Mouse (Mus musculus) embryonic facial prominence, embryonic 13.5 days (tissue): Measurements from ENCODE around the gene Aldh9a1. TPM values are rescaled to one million over a fixed set of nuclear protein-coding genes. Genes with fewer than 3 reads are reported as not detected.

ENCODE experiments used
- ATAC-seq: fragments of 200-750 bp; cut with Nextera tagmentation; 2 replicates; pipeline ENCODE4 v1.8.0; 2017; ENCODE audit warnings: low read depth; ENCODE audit not compliant: insufficient number of reproducible peaks, insufficient read depth, low FRiP score, low TSS enrichment
- H3K27ac ChIP-seq: fragments of 300-500 bp; sonication (generic); 2 replicates; pipeline ENCODE4 v1.5.1; 2015; ENCODE audit warnings: moderate library complexity, mild to moderate bottlenecking, inconsistent platforms
- H3K27me3 ChIP-seq: fragments of 300-500 bp; sonication (generic); 2 replicates; pipeline ENCODE4 v1.6.1; 2015; ENCODE audit warnings: mild to moderate bottlenecking, inconsistent platforms
- H3K36me3 ChIP-seq: fragments of 300-500 bp; sonication (generic); 2 replicates; pipeline ENCODE4 v1.6.1; 2015; ENCODE audit warnings: mild to moderate bottlenecking, inconsistent platforms
- H3K4me1 ChIP-seq: fragments of 300-500 bp; sonication (generic); 2 replicates; pipeline ENCODE4 v1.6.1; 2015; ENCODE audit warnings: inconsistent platforms
- H3K4me2 ChIP-seq: fragments of 300-500 bp; sonication (generic); 2 replicates; pipeline ENCODE4 v1.6.1; 2015; ENCODE audit warnings: moderate library complexity, mild to moderate bottlenecking, inconsistent platforms
- H3K4me3 ChIP-seq: fragments of 300-500 bp; sonication (generic); 2 replicates; pipeline ENCODE4 v1.5.1; 2015; ENCODE audit warnings: mild to moderate bottlenecking, inconsistent platforms
- H3K9ac ChIP-seq: fragments of 300-500 bp; sonication (generic); 2 replicates; pipeline ENCODE4 v1.6.1; 2015; ENCODE audit warnings: mild to moderate bottlenecking, inconsistent platforms
- H3K9me3 ChIP-seq: fragments of 300-500 bp; sonication (generic); 2 replicates; pipeline ENCODE4 v1.6.1; 2016; ENCODE audit warnings: inconsistent platforms
- WGBS: fragments of 180-500 bp; shearing (Covaris S2); methylation state at CpG from one replicate; pipeline ENCODE4 v1.1.7; 2015; ENCODE audit warnings: mixed read lengths; 5-methylcytosine and 5-hydroxymethylcytosine counted together
- polyA plus RNA-seq: library from polyadenylated mRNA; unstranded; fragments of >200 nt; fragmentation: Nextera tagmentation; extraction: Ambion mirVana; gene quantifications from 2 replicates; pipeline ENCODE4 v1.2.1, GENCODE M21; 2015

Aldh9a1 gene
- polyA plus RNA-seq, 1 experiment from 2014 or later, result 59.9 TPM

GRCm38 (mm10) chr1:167374003-167374784 is 24.4 kb downstream of the Aldh9a1 start:
- H3K4me3 ChIP-seq, result no peak overlapping the region
- no peak for ATAC-seq
- 0 out of 2 replicates have a peak overlapping the region, but pooled peaks have one; percentile 2 for H3K4me2 ChIP-seq
- H3K36me3 ChIP-seq, result peaks cover 9% of the 10 kb centered on the region; the same call in 1 of the 2 replicates
- no peak overlapping the region for H3K27ac ChIP-seq
- peaks cover 13% of the 10 kb centered on the region for H3K4me1 ChIP-seq
- no peaks in the 10 kb centered on the region for H3K9me3 ChIP-seq
- WGBS, result 21% methylated on average over 15 of the region's 15 CpGs
- no peaks in the 10 kb centered on the region for H3K27me3 ChIP-seq
- H3K9ac ChIP-seq, result no peak overlapping the region

GRCm38 (mm10) chr1:167374942-167375341 is 25.2 kb downstream of the Aldh9a1 start:
- Histone ChIP-seq H3K4me2 (no peak overlapping the region), H3K9me3 (no peaks in the 10 kb centered on the region), H3K4me1 (peaks cover 13% of the 10 kb centered on the region), H3K27ac (no peak overlapping the region), H3K36me3 (peaks cover 9% of the 10 kb centered on the region; the same call in 1 of the 2 replicates), H3K4me3 (no peak overlapping the region), H3K27me3 (no peaks in the 10 kb centered on the region), H3K9ac (no peak overlapping the region)
- ATAC-seq, result no peak
- 52% methylated on average over 2 of the region's 2 CpGs for WGBS

GRCm38 (mm10) chr1:167378019-167378418 is 28.2 kb downstream of the Aldh9a1 start:
- no peak overlapping the region for H3K9ac ChIP-seq
- no peak overlapping the region for H3K27ac ChIP-seq
- peaks cover 13% of the 10 kb centered on the region for H3K4me1 ChIP-seq
- H3K27me3 ChIP-seq, result no peaks in the 10 kb centered on the region
- H3K4me3 ChIP-seq, result no peak overlapping the region
- peaks cover 9% of the 10 kb centered on the region; the same call in 1 of the 2 replicates for H3K36me3 ChIP-seq
- no peaks in the 10 kb centered on the region for H3K9me3 ChIP-seq
- WGBS, result 61% methylated on average over 6 of the region's 6 CpGs
- no peak for ATAC-seq
- no peak overlapping the region for H3K4me2 ChIP-seq

GRCm38 (mm10) chr1:167379751-167380150 is 30.0 kb downstream of the Aldh9a1 start:
- peaks cover 9% of the 10 kb centered on the region; the same call in 1 of the 2 replicates for H3K36me3 ChIP-seq
- no peak overlapping the region for H3K4me3 ChIP-seq
- H3K27me3 ChIP-seq, result no peaks in the 10 kb centered on the region
- no peak overlapping the region for H3K4me2 ChIP-seq
- ATAC-seq, result no peak
- WGBS, result 68% methylated on average over 5 of the region's 5 CpGs
- H3K4me1 ChIP-seq, result peaks cover 6% of the 10 kb centered on the region
- H3K27ac ChIP-seq, result no peak overlapping the region
- H3K9ac ChIP-seq, result no peak overlapping the region
- H3K9me3 ChIP-seq, result no peaks in the 10 kb centered on the region

- no peaks in the 10 kb centered on the region for H3K27me3 ChIP-seq
- 87% methylated on average over 2 of the region's 2 CpGs for WGBS
- ATAC-seq, result no peak
- H3K4me3 ChIP-seq, result no peak overlapping the region
- no peak overlapping the region for H3K9ac ChIP-seq
- H3K9me3 ChIP-seq, result no peaks in the 10 kb centered on the region
- H3K4me2 ChIP-seq, result no peak overlapping the region
- H3K4me1 ChIP-seq, result 0 out of 2 replicates have a peak, but pooled peaks cover 4% of the 10 kb centered on the region
- H3K27ac ChIP-seq, result no peak overlapping the region
- H3K36me3 ChIP-seq, result peaks cover 9% of the 10 kb centered on the region; the same call in 1 of the 2 replicates
These were observed 30.4 kb downstream of the Aldh9a1 start for GRCm38 (mm10) chr1:167380223-167380622.

GRCm38 (mm10) chr1:167381050-167382015 is 31.5 kb downstream of the Aldh9a1 start:
- peaks cover 2% of the 10 kb centered on the region; the same call in 1 of the 2 replicates for H3K36me3 ChIP-seq
- no peak overlapping the region for H3K9ac ChIP-seq
- no peaks in the 10 kb centered on the region for H3K9me3 ChIP-seq
- no peak for ATAC-seq
- no peaks in the 10 kb centered on the region for H3K27me3 ChIP-seq
- H3K4me2 ChIP-seq, result no peak overlapping the region
- 82% methylated on average over 8 of the region's 8 CpGs for WGBS
- no peak overlapping the region for H3K4me3 ChIP-seq
- H3K27ac ChIP-seq, result no peak overlapping the region
- H3K4me1 ChIP-seq, result 0 out of 2 replicates have a peak, but pooled peaks cover 4% of the 10 kb centered on the region

GRCm38 (mm10) chr1:167382316-167382715 is 32.5 kb downstream of the Aldh9a1 start:
- ATAC-seq, result no peak
- Histone ChIP-seq H3K36me3 (no peaks in the 10 kb centered on the region), H3K9me3 (no peaks in the 10 kb centered on the region), H3K27me3 (no peaks in the 10 kb centered on the region), H3K4me1 (0 out of 2 replicates have a peak, but pooled peaks cover 4% of the 10 kb centered on the region), H3K4me3 (no peak overlapping the region), H3K27ac (no peak overlapping the region), H3K4me2 (no peak overlapping the region), H3K9ac (no peak overlapping the region)
- WGBS, result 86% methylated on average over 7 of the region's 7 CpGs

GRCm38 (mm10) chr1:167382763-167383162 is 33.0 kb downstream of the Aldh9a1 start:
- Histone ChIP-seq H3K4me1 (0 out of 2 replicates have a peak, but pooled peaks cover 4% of the 10 kb centered on the region), H3K4me3 (no peak overlapping the region), H3K36me3 (no peaks in the 10 kb centered on the region), H3K4me2 (no peak overlapping the region), H3K27me3 (no peaks in the 10 kb centered on the region), H3K9me3 (no peaks in the 10 kb centered on the region), H3K9ac (no peak overlapping the region), H3K27ac (no peak overlapping the region)
- WGBS, result 86% methylated on average over 5 of the region's 5 CpGs
- no peak for ATAC-seq

GRCm38 (mm10) chr1:167383178-167383577 is 33.4 kb downstream of the Aldh9a1 start:
- H3K4me2 ChIP-seq, result no peak overlapping the region
- no peaks in the 10 kb centered on the region for H3K27me3 ChIP-seq
- H3K36me3 ChIP-seq, result no peaks in the 10 kb centered on the region
- WGBS, result 86% methylated on average over 5 of the region's 5 CpGs
- no peak overlapping the region for H3K9ac ChIP-seq
- 0 out of 2 replicates have a peak, but pooled peaks cover under 1% of the 10 kb centered on the region for H3K4me1 ChIP-seq
- H3K27ac ChIP-seq, result no peak overlapping the region
- H3K9me3 ChIP-seq, result no peaks in the 10 kb centered on the region
- H3K4me3 ChIP-seq, result no peak overlapping the region
- ATAC-seq, result no peak

GRCm38 (mm10) chr1:167384156-167384555 is 34.4 kb downstream of the Aldh9a1 start:
- Histone ChIP-seq H3K4me2 (no peak overlapping the region), H3K27ac (no peak overlapping the region), H3K36me3 (no peaks in the 10 kb centered on the region), H3K9ac (no peak overlapping the region), H3K9me3 (no peaks in the 10 kb centered on the region), H3K27me3 (peaks cover 5% of the 10 kb centered on the region; the same call in 1 of the 2 replicates), H3K4me3 (no peak overlapping the region), H3K4me1 (no peaks in the 10 kb centered on the region)
- 54% methylated on average over 3 of the region's 3 CpGs for WGBS
- no peak for ATAC-seq

GRCm38 (mm10) chr1:167385211-167385610 is 35.4 kb downstream of the Aldh9a1 start:
- Histone ChIP-seq H3K27ac (no peak overlapping the region), H3K27me3 (peaks cover 5% of the 10 kb centered on the region; the same call in 1 of the 2 replicates), H3K36me3 (no peaks in the 10 kb centered on the region), H3K4me1 (peaks cover 7% of the 10 kb centered on the region; the same call in 1 of the 2 replicates), H3K9me3 (no peaks in the 10 kb centered on the region), H3K4me3 (no peak overlapping the region), H3K9ac (no peak overlapping the region), H3K4me2 (no peak overlapping the region)
- WGBS, result 85% methylated on average over 2 of the region's 2 CpGs
- no peak for ATAC-seq
